19 mouse cellular contexts compared by ENCODE assay signal in genomic region chr7:27840104-27840503, GRCm38 (mm10).
"Had no signal": no experiment of that assay in that cellular context is flagged by ENCODE, and none has a peak within 500 bp of the region (broad histone marks: within the 10 kb centered on the region; RNA-seq: fewer than 3 reads in every experiment).

No protein-coding gene starts in this region.

- ATAC-seq: liver, postnatal 0 days; lung, postnatal 0 days had no signal

- H3K9ac ChIP-seq: liver, embryonic 14.5 days; liver, postnatal 0 days; lung, embryonic 14.5 days; neural tube, embryonic 15.5 days had no signal

- H3K27ac ChIP-seq: layer of hippocampus, adult 2 months; liver, embryonic 14.5 days; macrophage; neural tube, embryonic 12.5 days; neural tube, embryonic 15.5 days; stomach, postnatal 0 days had no signal

- H3K4me3 ChIP-seq: layer of hippocampus, adult 2 months; neural tube, embryonic 12.5 days had no signal

- H3K9me3 ChIP-seq: neural tube, embryonic 12.5 days; neural tube, embryonic 15.5 days had no signal

- H3K27me3 ChIP-seq: neural tube, embryonic 12.5 days; neural tube, embryonic 15.5 days had no signal

- DNase-seq: kidney, adult 9 months; kidney, postnatal 14 days; layer of hippocampus, adult 9-11 months; liver, postnatal 0 days; lung, embryonic 14.5 days; midbrain, embryonic 14.5 days; right cerebral cortex, adult 18-20 months; right cerebral cortex, postnatal 14 days; right cerebral cortex, postnatal 4 days; thymus, adult 2 months; thymus, postnatal 14 days; thymus, postnatal 4 days had no signal
